Mouse (Mus musculus): Measurements from ENCODE around the gene Vmn1r207-ps. TPM values are rescaled to one million over a fixed set of nuclear protein-coding genes. Genes with fewer than 3 reads are reported as not detected.

Gene Vmn1r207-ps
- not detected in 2 replicates for polyA plus RNA-seq (2015; fragmentation: Nextera tagmentation; extraction: Ambion mirVana)

GRCm38 (mm10) chr13:22729529-22729928 is at the start of gene Vmn1r207-ps:
Vmn1r207-ps (minus strand) TSS chr13:22729629.

GRCm38 (mm10) chr13:22777300-22777699 is 47.9 kb upstream of the Vmn1r207-ps start, which contains the start of gene Vmn1r208:
Vmn1r208 (minus strand) TSS chr13:22777400.

Other genes starting within 250 kb of the Vmn1r207-ps start
- gene Vmn1r202, start 224.2 kb downstream of the Vmn1r207-ps start, polyA plus RNA-seq (2015; fragmentation: Nextera tagmentation; extraction: Ambion mirVana) = not detected in 2 replicates
- gene Vmn1r203, start 211.5 kb downstream of the Vmn1r207-ps start, polyA plus RNA-seq (2015; fragmentation: Nextera tagmentation; extraction: Ambion mirVana) = not detected in 2 replicates
- gene Vmn1r204, start 176.4 kb downstream of the Vmn1r207-ps start, polyA plus RNA-seq (2015; fragmentation: Nextera tagmentation; extraction: Ambion mirVana) = not detected in 2 replicates
- not detected in 2 replicates for gene Vmn1r205, start 136.6 kb downstream of the Vmn1r207-ps start, polyA plus RNA-seq (2015; fragmentation: Nextera tagmentation; extraction: Ambion mirVana)
- not detected in 2 replicates for gene Vmn1r206, start 105.4 kb downstream of the Vmn1r207-ps start, polyA plus RNA-seq (2015; fragmentation: Nextera tagmentation; extraction: Ambion mirVana)
- not detected in 2 replicates for gene Vmn1r208, start 47.8 kb upstream of the Vmn1r207-ps start, polyA plus RNA-seq (2015; fragmentation: Nextera tagmentation; extraction: Ambion mirVana)
- gene Vmn1r209, start 80.1 kb upstream of the Vmn1r207-ps start, polyA plus RNA-seq (2015; fragmentation: Nextera tagmentation; extraction: Ambion mirVana) = not detected in 2 replicates
- not detected in 2 replicates for gene Vmn1r210, start 101.7 kb upstream of the Vmn1r207-ps start, polyA plus RNA-seq (2015; fragmentation: Nextera tagmentation; extraction: Ambion mirVana)
- gene Vmn1r211, start 127.9 kb upstream of the Vmn1r207-ps start, polyA plus RNA-seq (2015; fragmentation: Nextera tagmentation; extraction: Ambion mirVana) = not detected in 2 replicates
- gene Vmn1r212, start 154.6 kb upstream of the Vmn1r207-ps start, polyA plus RNA-seq (2015; fragmentation: Nextera tagmentation; extraction: Ambion mirVana) = not detected in 2 replicates